Mouse (Mus musculus) brain, embryonic 14.5 days (tissue): ENCODE results near the gene Pklr.

Experiments used
- CTCF ChIP-seq: fragments of 200-500 bp; IDR thresholded peaks from 2 replicates; pipeline ENCODE4 v1.5.1; 2012; ENCODE audit warnings: inconsistent platforms, mild to moderate bottlenecking, moderate library complexity, borderline replicate concordance; ENCODE audit not compliant: insufficient read depth, insufficient read length; ENCODE audit errors: extremely low read depth
- POLR2A ChIP-seq: fragments of 200-500 bp; IDR thresholded peaks from 2 replicates; pipeline ENCODE4 v1.6.1; 2012; ENCODE audit warnings: mild to moderate bottlenecking, inconsistent platforms, borderline replicate concordance; ENCODE audit not compliant: poor library complexity, insufficient read depth, insufficient read length, severe bottlenecking; ENCODE audit errors: extremely low read depth

DNA sequence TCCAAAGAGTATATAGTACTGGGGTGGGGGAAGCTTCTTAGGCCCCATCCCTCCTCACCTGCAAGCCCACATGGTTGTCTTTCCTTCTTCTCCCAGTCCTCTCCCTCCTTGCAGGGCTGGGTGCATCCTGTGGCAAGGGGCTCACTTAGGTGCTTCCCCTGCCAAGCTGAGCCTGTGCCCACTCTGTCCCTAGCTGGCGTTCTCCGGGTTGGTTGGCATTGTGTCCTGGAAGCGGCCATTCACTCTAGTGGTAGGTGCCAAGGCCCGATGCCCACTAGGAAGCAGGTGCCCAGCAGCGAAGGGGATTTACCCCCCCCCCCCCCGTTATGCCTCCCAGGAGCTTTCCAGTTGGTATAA is 48.0 kb downstream of the Pklr start:
- TF ChIP-seq CTCF, result no peak
- TF ChIP-seq POLR2A, result no peak
